Mouse (Mus musculus): ENCODE results near the gene Pgghg. TPM values are rescaled to one million over a fixed set of nuclear protein-coding genes. Genes with fewer than 3 reads are reported as not detected.

Gene Pgghg
- polyA plus RNA-seq, 1 experiment, result 9.7 TPM

- Histone ChIP-seq H3K9me3 (replicated peaks; ENCODE audit: control insufficient read depth, insufficient read depth, low read length, poor library complexity, severe bottlenecking) (no peaks in the 10 kb centered on the region), H3K4me3 (ENCODE audit: low read depth, low read length) (no peak overlapping the region), H3K4me1 (ENCODE audit: control insufficient read depth, insufficient read depth, low read length) (no peaks in the 10 kb centered on the region), H3K27me3 (ENCODE audit: control insufficient read depth, insufficient read depth, low read length, poor library complexity, severe bottlenecking) (no peaks in the 10 kb centered on the region), H3K27ac (ENCODE audit: insufficient read depth, low read length) (no peak overlapping the region), H3K36me3 (ENCODE audit: control insufficient read depth, insufficient read depth, low read length, poor library complexity, severe bottlenecking) (no peaks in the 10 kb centered on the region), H3K9ac (ENCODE audit: low read depth, poor library complexity, severe bottlenecking) (no peak overlapping the region)
- TF ChIP-seq CTCF (IDR thresholded peaks at IDR 0.05; ENCODE audit: low read depth, low read length) (no peak), POLR2A (IDR thresholded peaks at IDR 0.05; ENCODE audit: insufficient read depth, low read length) (no peak), EP300 (IDR thresholded peaks at IDR 0.05; ENCODE audit: insufficient read depth, low read depth, low read length) (no peak)
Measured at GRCm38 (mm10) chr7:140921225-140921975, 19.8 kb upstream of the Pgghg start.

DNA sequence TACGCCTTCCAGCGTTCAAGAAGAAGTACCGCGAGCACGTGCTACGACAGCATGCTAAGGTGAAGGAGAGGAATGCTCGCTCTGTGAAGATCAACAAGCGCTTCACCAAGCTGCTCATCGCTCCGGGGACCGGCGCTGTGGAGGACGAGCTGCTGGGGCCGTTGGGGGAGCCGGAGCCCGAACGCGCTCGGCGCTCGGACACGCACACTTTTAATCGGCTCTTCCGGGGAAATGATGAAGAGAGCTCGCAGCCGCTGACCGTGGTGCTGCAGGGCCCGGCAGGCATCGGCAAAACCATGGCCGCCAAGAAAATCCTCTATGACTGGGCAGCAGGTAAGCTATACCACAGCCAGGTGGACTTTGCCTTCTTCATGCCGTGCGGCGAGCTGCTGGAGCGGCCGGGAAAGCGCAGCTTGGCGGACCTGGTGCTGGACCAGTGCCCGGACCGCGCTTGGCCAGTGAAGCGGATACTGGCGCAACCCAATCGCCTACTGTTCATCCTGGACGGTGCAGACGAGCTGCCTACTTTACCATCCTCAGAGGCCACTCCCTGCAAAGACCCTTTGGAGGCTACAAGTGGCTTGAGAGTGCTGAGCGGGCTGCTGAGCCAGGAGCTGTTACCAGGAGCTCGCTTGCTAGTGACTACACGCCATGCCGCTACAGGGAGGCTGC is 18.7 kb upstream of the Pgghg start:
- H3K9ac ChIP-seq (ENCODE audit: low read depth, poor library complexity, severe bottlenecking), result peak overlapping the region; percentile 11; the same call in 1 of the 2 replicates
- H3K27ac ChIP-seq (ENCODE audit: insufficient read depth, low read length), result no peak overlapping the region
- H3K27me3 ChIP-seq (ENCODE audit: control insufficient read depth, insufficient read depth, low read length, poor library complexity, severe bottlenecking), result no peaks in the 10 kb centered on the region

DNA sequence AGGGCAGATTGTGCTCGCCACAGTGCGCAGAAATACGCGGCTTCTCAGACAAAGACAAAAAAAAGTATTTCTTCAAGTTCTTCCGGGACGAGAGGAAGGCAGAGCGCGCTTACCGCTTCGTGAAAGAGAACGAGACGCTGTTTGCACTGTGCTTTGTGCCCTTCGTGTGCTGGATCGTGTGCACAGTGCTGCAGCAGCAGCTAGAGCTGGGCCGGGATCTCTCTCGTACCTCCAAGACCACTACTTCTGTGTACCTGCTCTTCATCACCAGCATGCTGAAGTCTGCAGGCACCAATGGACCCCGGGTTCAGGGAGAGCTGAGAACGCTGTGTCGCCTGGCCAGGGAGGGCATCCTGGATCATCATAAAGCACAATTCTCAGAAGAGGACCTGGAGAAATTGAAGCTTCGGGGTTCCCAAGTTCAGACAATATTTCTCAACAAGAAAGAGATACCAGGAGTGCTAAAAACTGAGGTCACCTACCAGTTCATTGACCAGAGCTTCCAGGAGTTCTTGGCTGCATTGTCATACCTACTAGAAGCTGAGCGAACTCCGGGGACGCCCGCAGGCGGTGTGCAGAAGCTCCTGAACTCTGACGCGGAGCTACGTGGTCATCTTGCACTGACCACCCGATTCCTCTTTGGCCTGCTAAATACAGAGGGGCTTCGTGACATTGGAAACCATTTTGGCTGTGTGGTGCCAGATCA is 18.0 kb upstream of the Pgghg start:
- Histone ChIP-seq H3K9me3 (replicated peaks; ENCODE audit: control insufficient read depth, insufficient read depth, low read length, poor library complexity, severe bottlenecking) (no peaks in the 10 kb centered on the region), H3K4me3 (ENCODE audit: low read depth, low read length) (peak overlapping the region; percentile 53), H3K4me1 (ENCODE audit: control insufficient read depth, insufficient read depth, low read length) (no peaks in the 10 kb centered on the region), H3K27ac (ENCODE audit: insufficient read depth, low read length) (no peak overlapping the region), H3K27me3 (ENCODE audit: control insufficient read depth, insufficient read depth, low read length, poor library complexity, severe bottlenecking) (no peaks in the 10 kb centered on the region), H3K36me3 (ENCODE audit: control insufficient read depth, insufficient read depth, low read length, poor library complexity, severe bottlenecking) (no peaks in the 10 kb centered on the region), H3K9ac (ENCODE audit: low read depth, poor library complexity, severe bottlenecking) (0 out of 2 replicates have a peak overlapping the region, but pooled peaks have one; percentile 11)
- TF ChIP-seq CTCF (IDR thresholded peaks at IDR 0.05; ENCODE audit: low read depth, low read length) (no peak), EP300 (IDR thresholded peaks at IDR 0.05; ENCODE audit: insufficient read depth, low read depth, low read length) (no peak), POLR2A (IDR thresholded peaks at IDR 0.05; ENCODE audit: insufficient read depth, low read length) (no peak)

More for the DNA sequence above, 18.7 kb upstream of the Pgghg start:
- H3K36me3 ChIP-seq (ENCODE audit: control insufficient read depth, insufficient read depth, low read length, poor library complexity, severe bottlenecking), result no peaks in the 10 kb centered on the region
- H3K4me3 ChIP-seq (ENCODE audit: low read depth, low read length), result peak overlapping the region; percentile 53
- H3K4me1 ChIP-seq (ENCODE audit: control insufficient read depth, insufficient read depth, low read length), result no peaks in the 10 kb centered on the region
- no peak for TF ChIP-seq EP300 (IDR thresholded peaks at IDR 0.05; ENCODE audit: insufficient read depth, low read depth, low read length)
- no peak for TF ChIP-seq POLR2A (IDR thresholded peaks at IDR 0.05; ENCODE audit: insufficient read depth, low read length)
- no peak for TF ChIP-seq CTCF (IDR thresholded peaks at IDR 0.05; ENCODE audit: low read depth, low read length)
- H3K9me3 ChIP-seq (replicated peaks; ENCODE audit: control insufficient read depth, insufficient read depth, low read length, poor library complexity, severe bottlenecking), result no peaks in the 10 kb centered on the region

- H3K9ac ChIP-seq (ENCODE audit: low read depth, poor library complexity, severe bottlenecking), result no peak overlapping the region
- no peaks in the 10 kb centered on the region for H3K27me3 ChIP-seq (ENCODE audit: control insufficient read depth, insufficient read depth, low read length, poor library complexity, severe bottlenecking)
- no peak overlapping the region for H3K4me3 ChIP-seq (ENCODE audit: low read depth, low read length)
- H3K27ac ChIP-seq (ENCODE audit: insufficient read depth, low read length), result no peak overlapping the region
- no peaks in the 10 kb centered on the region for H3K4me1 ChIP-seq (ENCODE audit: control insufficient read depth, insufficient read depth, low read length)
- no peaks in the 10 kb centered on the region for H3K9me3 ChIP-seq (replicated peaks; ENCODE audit: control insufficient read depth, insufficient read depth, low read length, poor library complexity, severe bottlenecking)
- no peaks in the 10 kb centered on the region for H3K36me3 ChIP-seq (ENCODE audit: control insufficient read depth, insufficient read depth, low read length, poor library complexity, severe bottlenecking)
- TF ChIP-seq EP300 (IDR thresholded peaks at IDR 0.05; ENCODE audit: insufficient read depth, low read depth, low read length) (no peak), POLR2A (IDR thresholded peaks at IDR 0.05; ENCODE audit: insufficient read depth, low read length) (no peak), CTCF (IDR thresholded peaks at IDR 0.05; ENCODE audit: low read depth, low read length) (no peak)
Measured at GRCm38 (mm10) chr7:140927181-140927580, 14.0 kb upstream of the Pgghg start.

DNA sequence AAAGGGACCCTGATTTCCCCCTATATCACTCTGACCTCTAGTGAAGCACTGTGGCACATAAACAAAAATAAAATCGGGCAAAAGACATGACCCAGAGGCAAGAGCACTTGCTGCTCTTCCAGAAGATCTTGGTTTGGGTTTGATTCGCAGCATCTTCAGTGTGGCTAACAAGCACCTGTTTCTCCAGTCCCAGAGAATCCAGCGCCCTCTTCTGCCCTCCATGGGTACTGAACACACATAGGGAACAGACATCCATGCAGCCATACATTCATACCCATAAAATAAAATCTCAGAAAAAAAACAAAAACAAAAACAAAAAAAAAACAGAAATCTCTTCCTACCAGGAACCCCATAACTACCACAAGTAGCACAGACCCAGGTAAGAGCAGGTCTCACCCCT is 2.8 kb upstream of the Pgghg start:
- Histone ChIP-seq H3K27ac (ENCODE audit: insufficient read depth, low read length) (peak overlapping the region; percentile 88), H3K4me3 (ENCODE audit: low read depth, low read length) (no peak overlapping the region), H3K9me3 (replicated peaks; ENCODE audit: control insufficient read depth, insufficient read depth, low read length, poor library complexity, severe bottlenecking) (no peaks in the 10 kb centered on the region), H3K27me3 (ENCODE audit: control insufficient read depth, insufficient read depth, low read length, poor library complexity, severe bottlenecking) (no peaks in the 10 kb centered on the region), H3K4me1 (ENCODE audit: control insufficient read depth, insufficient read depth, low read length) (peaks cover 2% of the 10 kb centered on the region), H3K9ac (ENCODE audit: low read depth, poor library complexity, severe bottlenecking) (no peak overlapping the region), H3K36me3 (ENCODE audit: control insufficient read depth, insufficient read depth, low read length, poor library complexity, severe bottlenecking) (no peaks in the 10 kb centered on the region)
- TF ChIP-seq CTCF (IDR thresholded peaks at IDR 0.05; ENCODE audit: low read depth, low read length) (peak; percentile 52), POLR2A (IDR thresholded peaks at IDR 0.05; ENCODE audit: insufficient read depth, low read length) (no peak), EP300 (IDR thresholded peaks at IDR 0.05; ENCODE audit: insufficient read depth, low read depth, low read length) (no peak)

All from ES-Bruce4 (cell line).